Mouse (Mus musculus): ENCODE measurements at regions not wholly inside any gene's neighbourhood (a gene's known extent, or its start where the extent isn't known, plus 50 kb on each side); places are given as distances from the start of the nearest gene placed in this dataset.

GRCm38 (mm10) chr10:56708411-56708810, 331.3 kb downstream of the Gja1 start:
- H3K27me3 ChIP-seq (ENCODE audit: control insufficient read depth, insufficient read depth, low read length): no peaks in the 10 kb centered on the region
- no peak overlapping the region for H3K4me3 ChIP-seq (ENCODE audit: low read depth, low read length)
- H3K36me3 ChIP-seq (ENCODE audit: control insufficient read depth, insufficient read depth, low read length): no peaks in the 10 kb centered on the region
- WGBS: 89% methylated on average over 2 of the region's 2 CpGs
- H3K4me1 ChIP-seq (ENCODE audit: control insufficient read depth, insufficient read depth, insufficient read length, low read length): no peaks in the 10 kb centered on the region
- TF ChIP-seq CTCF (IDR thresholded peaks at IDR 0.05; ENCODE audit: extremely low read depth, insufficient read length, insufficient replicate concordance, low read depth, low read length) (no peak), POLR2A (IDR thresholded peaks at IDR 0.05; ENCODE audit: low read depth, low read length) (no peak)
- no peak overlapping the region for H3K27ac ChIP-seq (ENCODE audit: insufficient read depth, low read depth, low read length)

- WGBS: 65% methylated on average over 1 of the region's 1 CpGs
- TF ChIP-seq CTCF (IDR thresholded peaks at IDR 0.05; ENCODE audit: extremely low read depth, insufficient read length, insufficient replicate concordance, low read depth, low read length) (no peak), POLR2A (IDR thresholded peaks at IDR 0.05; ENCODE audit: low read depth, low read length) (no peak)
- Histone ChIP-seq H3K36me3 (ENCODE audit: control insufficient read depth, insufficient read depth, low read length) (no peaks in the 10 kb centered on the region), H3K4me3 (ENCODE audit: low read depth, low read length) (no peak overlapping the region), H3K27ac (ENCODE audit: insufficient read depth, low read depth, low read length) (no peak overlapping the region), H3K4me1 (ENCODE audit: control insufficient read depth, insufficient read depth, insufficient read length, low read length) (no peaks in the 10 kb centered on the region), H3K27me3 (ENCODE audit: control insufficient read depth, insufficient read depth, low read length) (no peaks in the 10 kb centered on the region)
Observed at GRCm38 (mm10) chr10:56708886-56709285, 331.8 kb downstream of the Gja1 start.

- no peaks in the 10 kb centered on the region for H3K27me3 ChIP-seq (ENCODE audit: control insufficient read depth, insufficient read depth, low read length)
- H3K27ac ChIP-seq (ENCODE audit: insufficient read depth, low read depth, low read length): no peak overlapping the region
- TF ChIP-seq CTCF (IDR thresholded peaks at IDR 0.05; ENCODE audit: extremely low read depth, insufficient read length, insufficient replicate concordance, low read depth, low read length) (no peak), POLR2A (IDR thresholded peaks at IDR 0.05; ENCODE audit: low read depth, low read length) (no peak)
- H3K4me1 ChIP-seq (ENCODE audit: control insufficient read depth, insufficient read depth, insufficient read length, low read length): no peaks in the 10 kb centered on the region
- H3K36me3 ChIP-seq (ENCODE audit: control insufficient read depth, insufficient read depth, low read length): no peaks in the 10 kb centered on the region
- 73% methylated on average over 7 of the region's 7 CpGs for WGBS
- H3K4me3 ChIP-seq (ENCODE audit: low read depth, low read length): no peak overlapping the region
Observed at GRCm38 (mm10) chr10:56712611-56713105, 335.5 kb downstream of the Gja1 start.

- Histone ChIP-seq H3K27ac (ENCODE audit: insufficient read depth, low read depth, low read length) (no peak overlapping the region), H3K36me3 (ENCODE audit: control insufficient read depth, insufficient read depth, low read length) (no peaks in the 10 kb centered on the region), H3K4me3 (ENCODE audit: low read depth, low read length) (no peak overlapping the region), H3K4me1 (ENCODE audit: control insufficient read depth, insufficient read depth, insufficient read length, low read length) (no peaks in the 10 kb centered on the region), H3K27me3 (ENCODE audit: control insufficient read depth, insufficient read depth, low read length) (no peaks in the 10 kb centered on the region)
- no peak for TF ChIP-seq CTCF (IDR thresholded peaks at IDR 0.05; ENCODE audit: extremely low read depth, insufficient read length, insufficient replicate concordance, low read depth, low read length)
- no peak for TF ChIP-seq POLR2A (IDR thresholded peaks at IDR 0.05; ENCODE audit: low read depth, low read length)
Observed at GRCm38 (mm10) chr10:56737073-56737472, 359.9 kb downstream of the Gja1 start.

DNA sequence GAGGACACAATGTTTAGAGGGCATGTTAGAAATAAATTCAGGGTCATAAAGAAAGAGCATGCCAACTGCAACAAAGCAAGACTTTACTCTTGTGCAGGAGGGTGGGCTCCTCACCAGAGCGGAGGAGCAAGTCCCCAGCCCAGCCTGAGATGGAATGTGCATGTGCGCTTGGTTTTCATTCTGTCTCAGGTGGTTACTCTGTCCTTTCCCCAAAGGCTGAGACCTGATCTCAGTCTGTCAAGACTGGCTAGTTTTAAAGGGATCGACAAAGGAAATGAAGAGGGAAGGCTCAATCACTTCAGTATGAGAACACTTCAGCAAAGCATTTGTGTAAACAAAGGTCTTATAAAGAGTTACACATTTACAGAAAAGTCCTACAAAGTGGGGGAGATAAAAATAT, 362.5 kb downstream of the Gja1 start:
- 47% methylated on average over 3 of the region's 3 CpGs for WGBS
- Histone ChIP-seq H3K27ac (ENCODE audit: insufficient read depth, low read depth, low read length) (no peak overlapping the region), H3K4me1 (ENCODE audit: control insufficient read depth, insufficient read depth, insufficient read length, low read length) (no peaks in the 10 kb centered on the region), H3K36me3 (ENCODE audit: control insufficient read depth, insufficient read depth, low read length) (no peaks in the 10 kb centered on the region), H3K27me3 (ENCODE audit: control insufficient read depth, insufficient read depth, low read length) (no peaks in the 10 kb centered on the region), H3K4me3 (ENCODE audit: low read depth, low read length) (no peak overlapping the region)
- no peak for TF ChIP-seq CTCF (IDR thresholded peaks at IDR 0.05; ENCODE audit: extremely low read depth, insufficient read length, insufficient replicate concordance, low read depth, low read length)
- no peak for TF ChIP-seq POLR2A (IDR thresholded peaks at IDR 0.05; ENCODE audit: low read depth, low read length)

DNA sequence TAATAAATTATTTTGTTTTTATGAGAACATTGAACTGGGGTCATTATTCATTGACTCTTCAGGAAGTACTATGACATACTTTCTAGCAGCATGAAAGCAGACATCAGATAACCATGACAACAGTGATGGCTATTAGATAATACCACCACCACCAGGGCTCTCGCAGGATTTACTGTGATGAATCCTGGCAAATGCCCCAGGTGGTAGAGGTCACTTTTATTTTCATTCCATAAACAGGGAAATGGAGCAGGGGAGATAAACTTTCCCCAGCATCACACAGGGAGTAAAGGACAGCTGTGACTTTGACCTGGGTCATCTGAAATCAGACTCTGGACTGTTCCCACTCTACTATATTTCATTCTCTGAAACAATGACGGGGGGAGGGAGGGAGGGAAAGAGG, 375.0 kb downstream of the Gja1 start:
- TF ChIP-seq CTCF (IDR thresholded peaks at IDR 0.05; ENCODE audit: extremely low read depth, insufficient read length, insufficient replicate concordance, low read depth, low read length): no peak
- no peak for TF ChIP-seq POLR2A (IDR thresholded peaks at IDR 0.05; ENCODE audit: low read depth, low read length)
- Histone ChIP-seq H3K36me3 (ENCODE audit: control insufficient read depth, insufficient read depth, low read length) (no peaks in the 10 kb centered on the region), H3K4me3 (ENCODE audit: low read depth, low read length) (no peak overlapping the region), H3K27me3 (ENCODE audit: control insufficient read depth, insufficient read depth, low read length) (no peaks in the 10 kb centered on the region), H3K4me1 (ENCODE audit: control insufficient read depth, insufficient read depth, insufficient read length, low read length) (no peaks in the 10 kb centered on the region), H3K27ac (ENCODE audit: insufficient read depth, low read depth, low read length) (no peak overlapping the region)
- WGBS: 32% methylated on average over 2 of the region's 2 CpGs

DNA sequence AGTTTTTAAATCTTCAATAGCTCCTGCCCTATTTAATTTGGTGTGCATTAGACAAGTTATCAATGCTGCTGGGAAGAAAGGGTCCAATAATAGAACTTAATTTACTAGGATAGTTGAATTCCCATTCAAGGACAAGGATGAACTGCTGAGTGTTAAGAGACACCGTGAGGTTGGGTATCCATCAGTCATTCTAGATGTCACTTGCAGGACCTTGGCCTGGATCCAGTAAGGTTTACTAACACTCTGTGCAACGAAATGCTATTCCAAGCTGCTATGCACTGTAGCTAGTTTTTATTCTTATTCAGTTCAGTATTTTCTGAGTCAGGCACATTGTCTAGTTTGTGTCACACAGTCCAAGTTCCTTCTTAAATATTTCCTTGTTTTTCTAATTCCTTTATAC, 376.4 kb downstream of the Gja1 start:
- Histone ChIP-seq H3K4me3 (ENCODE audit: low read depth, low read length) (no peak overlapping the region), H3K4me1 (ENCODE audit: control insufficient read depth, insufficient read depth, insufficient read length, low read length) (no peaks in the 10 kb centered on the region), H3K27ac (ENCODE audit: insufficient read depth, low read depth, low read length) (no peak overlapping the region), H3K27me3 (ENCODE audit: control insufficient read depth, insufficient read depth, low read length) (no peaks in the 10 kb centered on the region), H3K36me3 (ENCODE audit: control insufficient read depth, insufficient read depth, low read length) (no peaks in the 10 kb centered on the region)
- TF ChIP-seq POLR2A (IDR thresholded peaks at IDR 0.05; ENCODE audit: low read depth, low read length) (no peak), CTCF (IDR thresholded peaks at IDR 0.05; ENCODE audit: extremely low read depth, insufficient read length, insufficient replicate concordance, low read depth, low read length) (no peak)
- 64% methylated on average over 2 of the region's 2 CpGs for WGBS

Data from small intestine, adult 2 months (tissue).